Mouse (Mus musculus): Measurements from ENCODE around the gene Ciz1. TPM values are rescaled to one million over a fixed set of nuclear protein-coding genes. Genes with fewer than 3 reads are reported as not detected.

Ciz1 gene
- polyA plus RNA-seq (2017; shearing (Covaris generic)) = 100 to 1,000 TPM in 1 of 2 experiments, 10 to 100 TPM in 1; 58.7 to 103 TPM

DNA sequence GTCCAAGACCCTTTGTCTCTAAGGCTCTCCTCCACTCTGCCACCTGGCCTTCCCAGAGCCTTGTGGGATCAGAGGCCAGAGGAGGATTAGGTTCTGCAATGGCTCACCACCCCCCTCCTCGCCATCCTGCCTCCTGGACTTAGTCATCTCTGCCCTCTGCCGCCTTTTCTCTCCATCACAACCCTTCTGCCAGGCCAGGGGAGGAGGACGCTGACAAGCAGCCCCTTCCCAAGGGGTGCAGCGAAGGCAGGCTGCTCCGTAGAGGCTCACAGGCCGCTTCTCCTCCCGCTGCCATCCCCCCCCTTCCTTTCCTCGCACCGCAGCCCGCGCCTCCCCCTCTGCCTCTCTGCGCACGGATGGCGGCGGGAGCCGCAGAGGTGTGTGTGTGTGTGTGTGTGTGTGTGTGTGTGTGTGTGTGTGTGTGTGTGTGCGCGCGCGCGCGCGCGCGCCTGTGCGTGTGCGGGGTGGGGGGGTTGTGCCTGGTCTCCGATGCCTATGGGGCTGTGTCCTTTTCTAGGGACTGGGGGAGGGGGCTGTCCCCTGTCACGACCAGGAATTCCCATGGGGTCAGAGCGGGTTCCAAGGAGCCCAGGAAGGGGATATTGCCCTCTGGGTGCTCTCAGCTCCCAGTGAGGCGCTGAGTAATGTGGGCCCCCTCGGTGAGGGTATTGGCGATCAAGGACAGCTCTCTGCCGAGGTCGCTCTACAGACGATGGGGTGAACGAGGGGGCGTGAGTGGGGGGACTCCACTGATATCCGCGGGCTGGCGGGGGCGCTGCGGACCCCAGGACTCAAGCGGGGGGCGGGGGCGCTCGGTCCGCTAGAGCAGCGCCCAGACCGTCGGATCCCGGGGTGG, at the start of gene Ciz1:
TSS of gene Ciz1 (plus strand) at position 177 of the 856 bp plus-strand sequence.
- peak; percentile 53 for ATAC-seq

DNA sequence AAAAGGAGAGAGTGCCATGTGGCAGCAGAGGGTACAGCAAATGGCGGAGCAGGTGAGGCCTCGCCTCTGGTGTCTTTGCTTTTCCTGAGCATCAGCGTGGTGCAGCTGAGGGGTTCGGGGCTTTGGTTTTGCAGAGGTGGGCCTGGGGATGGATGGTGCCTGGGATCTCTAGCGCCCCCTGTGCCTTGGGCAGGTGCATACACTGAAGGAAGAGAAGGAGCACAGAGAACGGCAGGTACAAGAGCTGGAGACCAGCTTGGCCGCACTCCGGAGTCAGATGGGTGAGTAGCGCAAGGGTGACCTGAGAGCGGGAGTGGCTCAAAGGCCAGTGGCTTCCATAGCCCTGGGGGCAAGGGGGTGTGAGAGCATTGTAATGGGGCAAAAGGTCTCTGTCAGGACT, 49.2 kb upstream of the Ciz1 start:
- ATAC-seq = no peak

DNA sequence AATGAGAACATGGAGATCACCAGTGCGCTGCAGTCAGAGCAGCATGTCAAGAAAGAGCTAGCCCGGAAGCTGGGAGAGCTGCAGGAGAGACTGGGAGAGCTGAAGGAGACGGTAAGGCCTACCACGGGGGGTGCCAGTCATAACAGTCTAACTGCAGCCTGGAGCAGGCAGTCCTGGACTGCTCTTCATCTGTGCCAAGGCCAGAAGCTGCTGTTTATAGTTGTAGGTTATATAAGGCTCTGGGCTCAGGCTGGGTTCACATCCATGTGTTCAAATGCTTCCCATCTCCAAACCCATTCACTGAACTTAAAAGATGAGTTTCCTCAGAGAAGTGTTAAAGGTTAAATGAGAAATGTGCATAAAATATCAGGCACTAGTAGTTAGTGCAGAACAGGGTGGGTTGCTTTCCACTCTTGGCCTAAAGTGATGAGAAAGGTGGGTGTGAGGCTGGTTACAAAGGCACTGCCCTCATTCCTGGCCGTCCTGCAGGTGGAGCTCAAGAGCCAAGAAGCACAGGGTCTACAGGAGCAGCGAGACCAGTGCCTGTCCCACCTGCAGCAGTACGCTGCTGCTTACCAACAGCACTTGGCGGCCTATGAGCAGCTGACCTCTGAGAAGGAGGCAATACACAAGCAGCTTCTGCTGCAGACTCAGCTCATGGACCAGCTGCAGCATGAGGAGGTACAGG, 47.8 kb upstream of the Ciz1 start:
- ATAC-seq = no peak

DNA sequence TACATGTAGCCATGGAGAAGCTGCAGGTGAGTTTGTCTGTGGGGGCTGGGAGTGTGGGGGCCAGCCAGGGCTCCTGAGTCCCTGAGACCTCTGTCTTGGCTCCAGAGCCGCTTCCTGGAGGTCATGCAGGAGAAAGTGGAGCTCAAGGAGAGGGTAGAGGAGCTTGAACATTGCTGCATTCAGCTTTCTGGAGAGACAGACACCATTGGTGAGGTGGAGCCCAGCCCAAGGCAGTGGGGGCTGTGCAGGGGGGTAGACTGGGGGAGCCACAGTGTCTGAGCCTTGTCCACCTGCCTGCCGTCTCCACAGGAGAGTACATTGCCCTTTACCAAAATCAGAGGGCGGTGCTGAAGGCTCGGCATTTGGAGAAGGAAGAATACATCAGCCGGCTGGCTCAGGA, 46.5 kb upstream of the Ciz1 start:
- no peak for ATAC-seq

DNA sequence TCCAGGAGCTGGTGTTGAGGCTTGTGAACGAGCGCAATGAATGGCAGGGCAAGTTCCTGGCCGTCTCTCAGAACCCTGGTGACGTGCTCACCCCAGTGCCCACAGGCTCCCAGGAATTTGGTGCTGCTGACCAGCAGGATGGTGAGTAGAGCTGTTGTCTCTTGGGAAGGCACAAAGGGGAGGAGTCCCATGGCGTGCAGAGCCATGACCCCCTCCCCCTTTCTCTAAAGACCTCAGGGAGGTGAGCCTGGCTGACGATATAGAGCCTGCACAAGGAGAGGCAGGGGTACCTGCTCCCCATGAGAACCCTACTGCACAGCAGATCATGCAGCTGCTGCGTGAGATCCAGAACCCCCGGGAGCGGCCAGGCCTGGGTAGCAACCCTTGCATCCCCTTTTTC, 46.0 kb upstream of the Ciz1 start:
- no peak for ATAC-seq

DNA sequence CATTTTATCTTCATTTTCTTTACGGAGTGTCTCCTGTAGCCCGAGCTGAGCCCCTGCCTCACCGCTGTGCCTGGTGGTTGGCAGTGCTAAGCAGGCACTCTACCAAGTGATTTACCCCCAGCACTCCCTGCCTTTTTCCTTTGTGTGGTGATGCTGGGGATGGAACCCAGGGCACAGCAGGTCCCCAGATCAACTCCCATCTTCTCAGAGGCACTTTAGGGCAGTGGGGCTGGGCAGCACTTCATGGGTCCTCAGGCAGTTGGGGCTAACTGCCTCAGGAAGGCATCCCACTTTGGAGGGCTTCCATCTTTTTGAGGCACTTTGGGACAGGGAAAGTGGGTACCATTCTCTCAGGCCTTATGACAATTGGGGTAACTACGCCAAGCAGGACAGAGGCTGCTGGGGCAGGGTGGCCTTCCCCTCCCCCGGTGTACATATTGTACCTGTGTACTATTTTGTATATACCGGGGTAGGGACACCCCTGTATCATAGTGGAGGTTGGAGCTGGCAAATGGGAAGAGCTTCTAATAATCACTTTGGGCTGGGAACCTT, 44.8 kb upstream of the Ciz1 start:
- ATAC-seq = no peak

DNA sequence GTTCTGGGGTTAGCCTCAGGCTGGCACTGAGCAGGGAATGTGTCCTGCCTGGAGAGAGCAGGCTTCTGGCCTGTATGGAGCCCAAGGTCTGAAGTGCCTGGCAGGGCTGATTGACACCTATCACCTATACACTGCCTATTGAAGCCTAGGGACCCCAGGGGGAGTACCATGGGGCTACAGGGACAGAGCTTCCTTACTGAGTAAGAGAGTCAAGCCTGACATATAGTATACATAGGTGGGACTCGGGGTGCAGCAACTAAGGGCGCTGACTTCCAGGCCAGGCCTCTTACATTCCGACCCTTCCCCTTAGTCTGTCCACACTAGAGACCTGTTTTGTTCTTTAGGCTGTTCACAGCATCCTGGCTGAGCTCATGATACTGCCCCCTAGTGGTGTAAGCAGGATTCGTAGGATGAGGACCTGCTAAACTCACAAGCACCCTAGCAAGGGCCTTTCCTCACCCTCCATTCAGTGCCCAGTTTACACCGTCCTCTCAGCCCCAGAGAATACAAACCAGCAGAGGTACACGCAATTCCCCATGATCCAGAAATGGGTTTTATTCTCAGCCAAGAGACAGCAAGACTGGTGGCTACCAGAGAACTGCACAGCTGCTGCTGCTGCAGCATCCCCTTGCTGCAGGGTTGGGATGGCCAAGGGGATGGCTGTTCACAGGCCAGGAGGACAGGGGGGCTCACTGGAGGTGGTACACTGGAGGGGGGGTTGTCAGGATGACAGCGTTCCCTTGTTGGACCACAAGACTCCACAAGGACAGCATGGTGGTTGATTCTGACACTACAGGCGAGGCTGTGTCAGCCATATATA, 44.0 kb upstream of the Ciz1 start:
- no peak for ATAC-seq

GRCm38 (mm10) chr2:32308870-32309568, 43.1 kb upstream of the Ciz1 start:
- no peak for ATAC-seq

GRCm38 (mm10) chr2:32310096-32310845, 41.9 kb upstream of the Ciz1 start:
- no peak for ATAC-seq

GRCm38 (mm10) chr2:32311443-32312317, 40.4 kb upstream of the Ciz1 start:
- ATAC-seq = no peak

DNA sequence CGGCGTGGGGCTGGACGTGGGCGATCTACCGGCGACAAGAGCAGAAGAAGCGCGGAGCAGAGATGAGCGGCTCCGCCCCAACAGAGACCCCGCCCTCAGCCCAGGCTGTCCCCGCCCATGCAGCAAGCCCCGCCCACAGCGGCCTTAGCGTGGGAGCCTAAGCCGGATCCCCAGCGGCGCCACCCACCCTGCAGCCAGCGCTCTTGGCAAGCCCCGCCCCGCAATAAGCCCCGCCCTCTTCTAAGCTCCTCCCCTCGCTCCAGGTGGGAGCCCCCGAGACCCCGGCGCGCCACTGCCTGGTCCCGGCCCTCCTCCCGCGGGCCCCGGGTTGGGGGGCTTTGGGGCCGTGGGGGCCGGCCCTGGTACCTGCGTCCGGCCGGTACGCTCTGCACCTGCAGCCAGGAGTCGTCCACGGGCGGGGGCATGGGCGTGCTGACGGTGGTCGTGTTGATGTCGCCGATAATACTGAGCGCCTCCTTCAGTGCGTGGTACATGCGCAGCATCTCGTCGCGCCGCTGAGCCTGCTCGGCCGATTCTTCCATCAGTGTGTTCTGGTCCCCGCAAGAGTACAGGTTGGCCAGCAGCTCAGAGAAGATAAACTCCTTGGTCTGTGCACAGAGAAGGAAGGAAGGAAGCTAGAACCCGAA, 39.7 kb upstream of the Ciz1 start:
- peak; percentile 85 for ATAC-seq

GRCm38 (mm10) chr2:32314831-32315230, 37.3 kb upstream of the Ciz1 start:
- ATAC-seq = no peak

DNA sequence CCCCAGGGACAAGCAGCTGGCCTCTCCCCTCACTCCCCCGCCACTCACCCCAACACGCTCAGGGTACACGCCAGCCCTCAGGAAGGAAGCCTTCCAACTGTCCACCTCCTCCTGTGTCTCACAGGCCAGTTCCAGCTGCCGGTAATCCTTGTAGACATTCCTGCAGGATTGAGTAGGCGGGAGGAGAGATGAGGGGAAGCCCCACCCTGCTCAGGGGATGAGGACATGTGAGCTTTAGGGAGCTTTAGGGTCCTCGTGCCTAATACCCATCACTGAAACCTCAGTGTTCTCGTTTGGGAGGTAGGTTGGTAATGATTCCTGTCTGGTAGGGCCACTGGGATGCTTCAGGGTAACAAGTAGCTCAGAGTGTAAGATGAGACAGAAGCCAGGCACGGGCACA, 36.4 kb upstream of the Ciz1 start:
- no peak for ATAC-seq

GRCm38 (mm10) chr2:32316887-32317656, 35.1 kb upstream of the Ciz1 start:
- ATAC-seq = no peak

DNA sequence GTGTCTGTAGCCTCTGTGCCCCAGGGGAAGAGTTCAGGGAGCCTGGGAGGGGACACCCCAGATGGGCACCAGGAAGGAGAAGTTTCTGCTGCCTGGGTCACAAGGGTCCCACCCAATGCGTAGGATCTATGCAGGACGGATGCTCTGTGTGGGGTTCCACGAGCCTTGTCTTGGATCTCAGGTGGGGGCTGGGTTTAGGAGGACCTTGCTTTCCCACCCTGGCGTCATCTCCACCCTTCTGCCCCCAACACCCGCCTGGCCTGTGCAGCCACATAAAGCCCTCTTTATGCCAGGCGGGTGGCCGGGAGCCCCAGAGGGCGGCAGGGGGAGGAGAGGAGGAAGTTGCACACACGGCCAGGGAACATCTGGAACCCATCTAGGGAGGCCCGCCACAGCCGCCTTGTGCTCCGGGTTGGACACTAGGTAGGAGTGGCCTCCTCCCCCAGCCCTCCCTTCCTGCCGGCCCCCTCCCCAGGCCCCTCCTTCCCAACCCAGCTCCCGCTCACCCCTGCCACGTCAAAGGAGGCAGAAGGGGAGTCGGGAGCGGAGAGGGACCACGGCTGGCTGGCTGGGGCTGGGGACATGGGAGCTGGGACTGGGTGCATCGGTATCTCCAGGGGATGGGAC, 34.2 kb upstream of the Ciz1 start:
- no peak for ATAC-seq

DNA sequence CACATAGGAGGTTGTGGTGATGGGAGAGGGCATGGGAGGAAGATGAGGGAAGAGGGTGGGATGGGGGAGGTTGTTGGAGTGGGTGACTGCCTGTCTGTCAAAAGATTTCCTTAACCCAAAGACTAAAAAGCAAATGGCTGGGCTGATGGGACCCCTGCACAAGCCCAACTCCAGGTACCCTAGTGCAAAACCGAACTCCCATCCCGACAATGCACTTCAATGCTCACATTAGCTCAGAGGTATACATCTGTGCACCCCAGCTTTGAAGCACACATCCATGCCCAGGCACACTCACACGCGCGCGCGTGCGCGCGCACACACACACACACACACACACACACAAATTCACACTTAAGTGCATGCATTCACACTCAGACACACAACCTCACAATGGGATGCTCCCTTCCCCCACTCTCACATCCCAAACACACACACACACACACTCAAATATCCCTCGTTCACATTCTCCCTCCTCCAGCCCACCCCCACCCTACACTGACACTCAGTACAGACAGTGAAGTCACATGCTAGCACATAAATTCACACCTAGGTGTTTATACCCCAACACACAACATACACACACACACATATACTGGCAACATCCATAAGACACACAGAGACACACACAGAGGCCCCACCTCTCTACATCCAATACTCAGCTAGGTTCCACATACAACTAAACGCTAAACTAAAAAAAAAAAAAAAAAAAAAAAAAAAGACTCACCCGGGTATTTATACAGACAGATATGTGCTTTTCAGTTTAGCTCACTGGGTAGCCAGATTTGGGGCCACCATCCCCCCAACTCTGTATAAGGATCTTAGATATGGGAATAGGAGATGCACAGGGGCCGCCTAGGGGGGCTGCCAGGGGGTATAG, 33.2 kb upstream of the Ciz1 start:
- ATAC-seq = no peak

All from CD4-positive, CD25-positive, alpha-beta regulatory T cell, adult 4 months (primary cell).